Mouse (Mus musculus): ENCODE results near the gene Anp32e. TPM values are rescaled to one million over a fixed set of nuclear protein-coding genes. Genes with fewer than 3 reads are reported as not detected.

Anp32e gene
- 161 and 235 TPM in 2 replicates for polyA plus RNA-seq (2011; ENCODE audit: insufficient read length, low read depth, missing spikeins)

DNA sequence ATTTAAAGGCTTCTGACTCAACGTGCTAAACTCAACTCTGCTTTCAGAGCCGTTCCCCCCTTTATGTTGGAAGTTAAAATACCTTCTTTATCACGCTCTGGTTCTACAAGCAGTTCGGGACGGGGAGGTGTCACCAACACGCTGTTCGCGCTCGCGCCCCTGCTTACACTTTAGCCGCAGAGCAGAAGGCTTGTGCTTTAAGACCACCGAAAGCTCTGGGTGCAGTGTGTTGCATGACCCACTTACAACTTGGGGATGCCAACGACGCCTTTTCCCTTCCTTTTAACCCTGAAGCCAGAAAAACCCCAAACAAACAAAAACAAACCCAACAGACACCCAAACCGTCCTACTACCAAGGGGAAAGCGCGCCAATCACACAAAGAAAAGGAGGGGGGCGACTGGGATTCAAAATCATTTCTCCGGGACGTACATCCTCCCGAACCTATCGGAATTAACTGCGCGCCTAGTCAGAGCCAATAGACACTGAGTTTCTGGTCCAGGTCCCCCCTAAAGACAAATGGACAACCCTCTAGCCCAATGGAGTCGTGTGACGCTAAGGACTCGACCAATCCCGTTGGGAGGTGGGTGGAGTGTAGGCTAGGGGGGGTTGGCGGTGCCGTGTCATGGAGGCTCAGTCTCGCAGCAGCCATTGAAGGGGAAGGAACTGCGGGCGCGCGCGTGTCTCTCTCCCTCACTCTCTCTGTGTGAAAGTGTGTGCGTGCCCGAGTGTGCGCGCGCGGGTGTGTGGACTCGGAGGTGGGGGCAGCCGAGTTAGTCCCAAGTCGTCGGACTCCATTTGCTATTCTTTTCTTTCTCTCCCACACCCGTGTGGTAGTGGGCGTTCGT lies at the start of gene Anp32e:
TSS of gene Anp32e (plus strand) at position 589 of the 846 bp plus-strand sequence.
- TF ChIP-seq POLR2A (IDR thresholded peaks at IDR 0.05; ENCODE audit: low read depth, low read length) = peak; percentile 93
- TF ChIP-seq CTCF (IDR thresholded peaks at IDR 0.05; ENCODE audit: borderline replicate concordance, insufficient read depth, low read length) = no peak

GRCm38 (mm10) chr3:95881979-95882815 lies 46.8 kb upstream of the Anp32e start, which contains the start of gene Ciart:
TSS of gene Ciart (minus strand) at chr3:95882251.
- peak within 1 kb of the TSS; percentile 69 for H3K4me3 ChIP-seq (ENCODE audit: insufficient read depth, low read length)
- peak; percentile 73 for TF ChIP-seq POLR2A (IDR thresholded peaks at IDR 0.05; ENCODE audit: low read depth, low read length)
- no peak for TF ChIP-seq CTCF (IDR thresholded peaks at IDR 0.05; ENCODE audit: borderline replicate concordance, insufficient read depth, low read length)
- no peak within 1 kb of the TSS for H3K27ac ChIP-seq (ENCODE audit: insufficient read depth, low read length)
- H3K4me1 ChIP-seq (ENCODE audit: control insufficient read depth, insufficient read depth, low read length) = no peaks in the 10 kb centered on the region

More for the DNA sequence above, at the start of gene Anp32e:
- peak within 1 kb of the TSS; percentile 49 for H3K27ac ChIP-seq (ENCODE audit: insufficient read depth, low read length)
- no peaks in the 10 kb centered on the region for H3K4me1 ChIP-seq (ENCODE audit: control insufficient read depth, insufficient read depth, low read length)
- peak within 1 kb of the TSS; percentile 99 for H3K4me3 ChIP-seq (ENCODE audit: insufficient read depth, low read length)

DNA sequence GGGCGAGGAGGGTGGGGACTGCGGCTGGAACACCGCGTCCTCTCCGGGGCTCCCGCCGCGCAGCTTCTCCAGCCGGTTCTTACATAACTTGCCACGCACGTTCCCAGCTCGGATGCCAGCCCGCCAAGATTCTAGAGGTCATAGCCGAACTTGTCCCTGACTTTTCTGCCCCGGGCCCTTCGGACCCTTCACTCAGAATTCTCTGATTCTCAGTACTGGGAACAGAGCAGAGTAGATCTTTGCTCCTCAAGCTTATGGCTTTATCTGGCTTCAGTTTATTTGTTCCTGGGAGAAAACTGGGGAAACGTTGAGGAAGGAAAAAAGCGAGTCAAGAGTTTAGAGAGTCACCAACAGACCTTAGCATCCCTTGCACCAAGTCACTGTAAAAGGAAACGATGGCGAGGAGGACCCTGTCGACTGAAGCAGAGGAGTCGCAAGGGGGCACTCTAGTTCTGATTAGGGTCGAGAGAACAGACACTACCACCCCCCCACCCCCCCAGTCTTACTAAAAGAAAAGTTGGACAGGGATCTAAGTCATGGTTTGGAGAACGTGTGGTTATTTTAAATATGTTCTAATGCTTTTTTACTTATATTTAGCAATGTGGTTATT lies 46.1 kb upstream of the Anp32e start:
- Histone ChIP-seq H3K4me3 (ENCODE audit: insufficient read depth, low read length) (peak overlapping the region; percentile 44), H3K4me1 (ENCODE audit: control insufficient read depth, insufficient read depth, low read length) (no peaks in the 10 kb centered on the region), H3K27ac (ENCODE audit: insufficient read depth, low read length) (no peak overlapping the region)
- TF ChIP-seq CTCF (IDR thresholded peaks at IDR 0.05; ENCODE audit: borderline replicate concordance, insufficient read depth, low read length) (peak; percentile 45; the same call in 1 of the 2 replicates), POLR2A (IDR thresholded peaks at IDR 0.05; ENCODE audit: low read depth, low read length) (no peak)

GRCm38 (mm10) chr3:95884400-95884799 lies 44.6 kb upstream of the Anp32e start:
- TF ChIP-seq CTCF (IDR thresholded peaks at IDR 0.05; ENCODE audit: borderline replicate concordance, insufficient read depth, low read length) = no peak
- TF ChIP-seq POLR2A (IDR thresholded peaks at IDR 0.05; ENCODE audit: low read depth, low read length) = no peak
- no peak overlapping the region for H3K4me3 ChIP-seq (ENCODE audit: insufficient read depth, low read length)
- H3K27ac ChIP-seq (ENCODE audit: insufficient read depth, low read length) = no peak overlapping the region
- no peaks in the 10 kb centered on the region for H3K4me1 ChIP-seq (ENCODE audit: control insufficient read depth, insufficient read depth, low read length)

DNA sequence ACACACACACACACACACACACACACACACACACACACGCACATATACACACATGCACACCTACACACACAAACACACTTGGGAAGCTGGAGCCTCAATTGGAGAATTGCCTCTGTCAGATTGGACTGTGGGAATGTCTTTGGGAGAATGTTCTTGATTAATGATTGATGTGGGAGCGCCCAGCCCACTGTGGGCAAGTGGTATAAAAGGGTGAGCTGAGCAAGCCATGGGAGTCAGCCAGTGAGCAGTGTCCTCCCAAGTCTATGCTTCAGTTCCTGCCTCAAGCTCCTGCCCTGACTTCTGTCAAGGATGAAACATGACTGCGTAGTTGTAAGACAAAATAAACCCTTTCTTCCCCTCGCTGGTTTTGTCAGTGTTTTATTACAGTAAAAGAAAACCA lies 41.5 kb upstream of the Anp32e start:
- H3K27ac ChIP-seq (ENCODE audit: insufficient read depth, low read length) = no peak overlapping the region
- H3K4me1 ChIP-seq (ENCODE audit: control insufficient read depth, insufficient read depth, low read length) = peaks cover 2% of the 10 kb centered on the region; the same call in 1 of the 2 replicates
- no peak overlapping the region for H3K4me3 ChIP-seq (ENCODE audit: insufficient read depth, low read length)
- TF ChIP-seq CTCF (IDR thresholded peaks at IDR 0.05; ENCODE audit: borderline replicate concordance, insufficient read depth, low read length) (no peak), POLR2A (IDR thresholded peaks at IDR 0.05; ENCODE audit: low read depth, low read length) (no peak)

DNA sequence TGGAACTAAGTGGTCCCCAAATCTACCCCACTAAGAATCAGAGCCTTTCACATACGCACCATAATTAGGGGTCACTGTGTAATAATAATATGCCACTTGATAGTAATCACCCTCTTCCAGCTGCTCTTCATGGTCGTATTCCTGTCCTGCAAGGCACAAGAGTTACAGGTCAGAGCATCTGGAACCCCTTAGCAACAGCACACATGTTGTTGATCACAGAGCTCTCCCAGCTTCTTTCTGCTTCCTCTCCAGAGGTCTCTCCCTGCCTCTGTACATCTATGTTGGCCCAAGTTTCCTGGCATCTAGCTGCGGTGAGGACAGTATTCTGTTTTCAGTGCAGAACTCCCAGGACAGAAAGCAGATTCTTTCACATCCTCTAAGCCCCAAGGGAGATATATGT lies 39.4 kb upstream of the Anp32e start:
- no peak for TF ChIP-seq POLR2A (IDR thresholded peaks at IDR 0.05; ENCODE audit: low read depth, low read length)
- TF ChIP-seq CTCF (IDR thresholded peaks at IDR 0.05; ENCODE audit: borderline replicate concordance, insufficient read depth, low read length) = no peak
- no peak overlapping the region for H3K27ac ChIP-seq (ENCODE audit: insufficient read depth, low read length)
- H3K4me1 ChIP-seq (ENCODE audit: control insufficient read depth, insufficient read depth, low read length) = peaks cover 2% of the 10 kb centered on the region; the same call in 1 of the 2 replicates
- no peak overlapping the region for H3K4me3 ChIP-seq (ENCODE audit: insufficient read depth, low read length)

DNA sequence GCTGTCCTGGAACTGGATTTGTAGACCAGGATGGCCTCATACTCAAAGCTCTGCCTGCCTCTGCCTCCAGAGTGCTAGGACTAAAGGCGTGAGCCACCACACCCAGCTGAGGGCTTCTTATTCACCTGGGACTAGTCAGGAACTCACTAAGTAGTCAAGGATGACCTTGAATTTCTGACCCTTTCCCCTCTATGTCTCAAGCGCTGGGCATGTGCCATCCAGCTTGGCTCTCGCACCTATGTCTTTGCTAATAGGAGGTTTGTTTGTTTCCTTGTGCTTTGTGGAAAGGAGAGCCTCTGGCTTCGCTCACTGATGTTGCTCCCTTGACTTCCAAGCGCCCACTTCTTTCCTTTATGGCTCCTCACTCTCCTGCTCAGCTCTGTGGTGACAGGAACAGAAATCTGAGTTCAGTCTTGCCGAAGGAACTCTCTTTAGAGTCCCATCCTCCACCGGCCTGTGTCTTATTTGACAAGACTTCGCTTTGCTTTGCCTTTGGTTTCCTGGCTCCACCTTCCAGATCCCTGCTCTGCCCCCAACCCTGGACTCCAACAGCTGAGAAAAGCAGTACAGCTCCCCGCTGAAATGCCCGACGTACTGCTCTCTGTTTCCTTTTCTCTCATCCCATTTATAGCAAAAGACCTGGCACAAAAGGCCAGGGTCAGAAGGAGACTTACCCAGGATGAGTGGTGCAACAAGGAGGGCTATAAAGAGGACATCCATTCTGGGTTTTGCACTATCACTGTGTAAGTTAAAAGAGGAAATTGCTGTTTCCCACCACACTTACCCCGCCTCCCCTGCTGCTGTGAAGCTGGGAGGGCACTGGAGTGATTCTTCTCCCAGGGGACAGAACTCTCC lies 37.6 kb upstream of the Anp32e start, which contains the start of gene BC028528:
TSS of gene BC028528 (minus strand) at position 795 of the 855 bp plus-strand sequence.
- Histone ChIP-seq H3K27ac (ENCODE audit: insufficient read depth, low read length) (peak within 1 kb of the TSS; percentile 76), H3K4me1 (ENCODE audit: control insufficient read depth, insufficient read depth, low read length) (peaks cover 2% of the 10 kb centered on the region; the same call in 1 of the 2 replicates), H3K4me3 (ENCODE audit: insufficient read depth, low read length) (peak within 1 kb of the TSS; percentile 30)
- TF ChIP-seq POLR2A (IDR thresholded peaks at IDR 0.05; ENCODE audit: low read depth, low read length) (peak; percentile 51), CTCF (IDR thresholded peaks at IDR 0.05; ENCODE audit: borderline replicate concordance, insufficient read depth, low read length) (no peak)
